Mouse (Mus musculus): ENCODE results near the gene Clock.

Clock gene

GRCm38 (mm10) chr5:76304452-76305341 is at the start of gene Clock:
Gene Clock (minus strand): TSS chr5:76304792.
- in situ Hi-C loops (cut with MboI, MseI): no loop called here

- in situ Hi-C loops (cut with MboI, MseI): no loop called here
Measured at GRCm38 (mm10) chr5:76351953-76352611, 47.5 kb upstream of the Clock start.

GRCm38 (mm10) chr5:76351537-76351936 is 46.9 kb upstream of the Clock start:
- in situ Hi-C loops (cut with MboI, MseI): no loop called here

- in situ Hi-C loops (cut with MboI, MseI): loop anchor here (10.0 kb wide), 1 partner anchor 1471 kb away; no protein-coding TSS in a partner anchor
Measured at GRCm38 (mm10) chr5:76346137-76346536, 41.5 kb upstream of the Clock start.

- in situ Hi-C loops (cut with MboI, MseI): loop anchor here (10.0 kb wide), 1 partner anchor 1466 kb away; no protein-coding TSS in a partner anchor
Measured at GRCm38 (mm10) chr5:76340931-76341330, 36.3 kb upstream of the Clock start.

GRCm38 (mm10) chr5:76337100-76337499 is 32.5 kb upstream of the Clock start:
- in situ Hi-C loops (cut with MboI, MseI): no loop called here

- in situ Hi-C loops (cut with MboI, MseI): no loop called here
Measured at GRCm38 (mm10) chr5:76333833-76334232, 29.2 kb upstream of the Clock start.

- in situ Hi-C loops (cut with MboI, MseI): no loop called here
Measured at GRCm38 (mm10) chr5:76330953-76331352, 26.4 kb upstream of the Clock start, which contains the start of gene Pdcl2. Gene Pdcl2 (minus strand): TSS chr5:76331156.

GRCm38 (mm10) chr5:76327296-76327695 is 22.7 kb upstream of the Clock start:
- in situ Hi-C loops (cut with MboI, MseI): no loop called here

GRCm38 (mm10) chr5:76325113-76325512 is 20.5 kb upstream of the Clock start:
- in situ Hi-C loops (cut with MboI, MseI): no loop called here

GRCm38 (mm10) chr5:76321249-76322196 is 16.9 kb upstream of the Clock start:
- in situ Hi-C loops (cut with MboI, MseI): no loop called here

- in situ Hi-C loops (cut with MboI, MseI): no loop called here
Measured at GRCm38 (mm10) chr5:76308206-76308605, 3.6 kb upstream of the Clock start.

- in situ Hi-C loops (cut with MboI, MseI): no loop called here
Measured at GRCm38 (mm10) chr5:76306261-76306660, 1.7 kb upstream of the Clock start.

GRCm38 (mm10) chr5:76305616-76306015 is 1.0 kb upstream of the Clock start:
- in situ Hi-C loops (cut with MboI, MseI): no loop called here

GRCm38 (mm10) chr5:76303745-76304451 is 694 bp downstream of the Clock start:
- in situ Hi-C loops (cut with MboI, MseI): no loop called here

GRCm38 (mm10) chr5:76303379-76303744 is 1.2 kb downstream of the Clock start:
- in situ Hi-C loops (cut with MboI, MseI): no loop called here

- in situ Hi-C loops (cut with MboI, MseI): no loop called here
Measured at GRCm38 (mm10) chr5:76302009-76302408, 2.6 kb downstream of the Clock start.

- in situ Hi-C loops (cut with MboI, MseI): no loop called here
Measured at GRCm38 (mm10) chr5:76289234-76289691, 15.3 kb downstream of the Clock start.

- in situ Hi-C loops (cut with MboI, MseI): no loop called here
Measured at GRCm38 (mm10) chr5:76288256-76288655, 16.3 kb downstream of the Clock start.

GRCm38 (mm10) chr5:76287062-76287461 is 17.5 kb downstream of the Clock start:
- in situ Hi-C loops (cut with MboI, MseI): no loop called here

GRCm38 (mm10) chr5:76285699-76286098 is 18.9 kb downstream of the Clock start:
- in situ Hi-C loops (cut with MboI, MseI): no loop called here

Measured in T-helper 1 cell (primary cell).